Mouse (Mus musculus): ENCODE results near the gene Prss57. TPM values are rescaled to one million over a fixed set of nuclear protein-coding genes. Genes with fewer than 3 reads are reported as not detected.

The Prss57 gene
- total RNA-seq, 2 experiments from 2014 or later, result 1.7 to 2.4 TPM

- ATAC-seq (replicated peaks; ENCODE audit: low FRiP score, low TSS enrichment, poor library complexity, severe bottlenecking), result peak; percentile 67
These were observed 21.2 kb upstream of the Prss57 start for GRCm38 (mm10) chr10:79811736-79812637.

DNA sequence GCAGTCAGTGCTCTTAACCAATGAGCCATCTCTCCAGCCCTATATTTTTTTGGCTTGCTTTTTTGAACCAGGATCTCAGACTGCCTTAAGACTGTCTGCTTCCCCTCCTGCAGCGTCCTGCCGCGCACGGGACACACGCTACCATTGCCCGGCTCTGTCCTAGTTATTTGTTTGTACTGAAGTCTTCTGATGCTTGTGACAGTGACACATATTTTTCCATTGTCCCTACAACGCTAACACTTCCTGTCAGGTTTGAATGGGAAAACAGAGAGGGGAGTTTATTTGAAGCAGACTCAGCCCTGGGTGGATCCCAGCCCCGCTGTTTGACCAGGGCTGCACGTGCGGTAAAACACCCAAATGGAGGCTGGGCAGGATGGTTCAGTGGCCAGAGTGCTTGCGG lies 18.0 kb upstream of the Prss57 start:
- ATAC-seq (replicated peaks; ENCODE audit: low FRiP score, low TSS enrichment, poor library complexity, severe bottlenecking), result no peak

DNA sequence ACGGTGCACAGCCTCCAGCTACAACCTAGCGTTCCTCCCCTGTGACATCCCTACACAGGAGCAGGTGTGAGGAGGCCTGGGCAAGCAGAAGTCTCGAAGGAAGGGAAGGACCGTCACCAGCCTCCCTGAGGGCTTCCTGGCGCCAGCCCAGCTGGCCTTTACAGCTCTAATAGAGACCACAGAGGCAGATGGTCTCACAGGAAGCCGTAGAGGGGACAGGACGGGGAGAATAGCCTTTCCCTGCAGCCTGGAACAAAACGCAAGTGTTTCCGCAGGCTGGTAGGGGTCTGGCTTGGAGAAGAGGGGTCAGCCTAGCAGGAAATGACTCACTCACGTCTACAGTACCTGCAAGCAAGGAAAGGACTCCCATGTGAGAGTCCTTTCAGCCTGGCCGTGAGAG lies 17.1 kb upstream of the Prss57 start:
- no peak for ATAC-seq (replicated peaks; ENCODE audit: low FRiP score, low TSS enrichment, poor library complexity, severe bottlenecking)

GRCm38 (mm10) chr10:79806972-79807371 lies 16.2 kb upstream of the Prss57 start:
- peak; percentile 24; the same call in 1 of the 2 replicates for ATAC-seq (replicated peaks; ENCODE audit: low FRiP score, low TSS enrichment, poor library complexity, severe bottlenecking)

DNA sequence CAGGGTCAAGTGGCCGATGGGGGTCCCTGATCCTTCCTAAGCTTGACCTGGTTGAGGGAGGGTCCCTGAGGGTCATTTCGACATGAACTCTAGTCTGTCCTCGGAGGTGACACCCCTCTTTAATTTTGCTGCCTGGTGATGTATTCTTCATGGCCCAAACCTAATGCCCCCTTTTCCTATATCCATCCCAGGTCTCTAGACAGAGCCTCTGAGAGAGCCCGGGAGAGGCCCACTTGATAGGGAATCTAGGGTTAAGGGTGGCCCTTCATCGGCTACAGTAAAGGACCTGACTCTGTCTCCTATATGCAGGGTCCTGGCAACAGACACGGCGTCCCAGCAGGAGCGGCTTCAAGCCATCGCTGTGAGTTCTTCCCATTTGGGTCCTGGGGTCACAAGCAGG lies 15.6 kb upstream of the Prss57 start:
- no peak for ATAC-seq (replicated peaks; ENCODE audit: low FRiP score, low TSS enrichment, poor library complexity, severe bottlenecking)

GRCm38 (mm10) chr10:79805636-79806035 lies 14.9 kb upstream of the Prss57 start:
- no peak for ATAC-seq (replicated peaks; ENCODE audit: low FRiP score, low TSS enrichment, poor library complexity, severe bottlenecking)

- no peak for ATAC-seq (replicated peaks; ENCODE audit: low FRiP score, low TSS enrichment, poor library complexity, severe bottlenecking)
These were observed 13.1 kb upstream of the Prss57 start for GRCm38 (mm10) chr10:79803716-79804323.

DNA sequence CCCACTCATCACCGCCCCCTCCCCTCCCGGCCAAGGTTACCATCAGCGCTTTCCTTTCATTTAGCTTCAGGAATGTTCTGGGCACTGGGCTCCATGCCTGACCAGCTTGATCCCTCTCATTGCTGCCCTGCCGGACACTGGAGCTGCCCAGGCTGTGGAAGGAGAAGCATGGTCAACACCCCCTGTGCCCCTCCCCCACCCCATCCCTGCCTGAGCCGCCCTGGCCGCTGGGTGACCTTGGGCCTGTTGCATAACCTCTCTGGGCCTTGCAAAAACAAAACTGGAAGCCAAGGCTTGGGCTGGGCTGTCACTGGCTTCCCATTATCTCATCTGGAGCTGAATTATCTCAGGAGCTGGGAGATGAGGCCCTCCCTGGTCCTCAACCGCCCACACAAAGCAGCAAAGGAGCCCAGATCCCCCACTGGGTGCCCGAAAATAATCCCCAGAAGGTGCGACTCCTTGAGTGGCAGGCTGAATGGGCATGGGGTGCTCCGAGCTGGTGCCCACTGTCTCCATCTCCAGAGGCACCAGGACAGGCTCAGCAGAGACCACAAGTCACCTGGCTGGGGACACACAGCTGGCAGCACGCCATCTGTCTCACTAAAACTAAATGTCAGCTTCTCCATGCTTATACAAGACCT lies 11.7 kb upstream of the Prss57 start:
- no peak for ATAC-seq (replicated peaks; ENCODE audit: low FRiP score, low TSS enrichment, poor library complexity, severe bottlenecking)

DNA sequence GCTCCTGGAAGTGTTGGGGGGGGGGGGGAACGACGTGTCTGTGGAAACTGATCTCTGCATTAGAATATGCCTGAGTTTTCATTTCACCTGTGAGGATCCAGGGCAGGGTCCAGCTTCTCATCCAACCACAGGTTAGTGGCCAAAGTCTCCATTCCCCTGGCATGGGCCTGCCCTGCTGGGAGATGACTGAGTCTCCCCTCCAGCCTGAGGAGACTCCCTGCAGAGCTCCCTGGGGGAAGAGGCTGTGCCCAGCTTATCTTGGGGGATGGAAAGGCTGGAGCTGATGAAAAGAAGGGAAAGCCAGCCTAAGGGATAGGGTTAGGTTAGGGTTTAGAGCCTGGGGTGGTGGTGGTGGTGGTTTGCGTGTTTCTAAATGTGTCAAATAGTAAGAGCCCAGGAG lies 11.1 kb upstream of the Prss57 start:
- ATAC-seq (replicated peaks; ENCODE audit: low FRiP score, low TSS enrichment, poor library complexity, severe bottlenecking), result no peak

DNA sequence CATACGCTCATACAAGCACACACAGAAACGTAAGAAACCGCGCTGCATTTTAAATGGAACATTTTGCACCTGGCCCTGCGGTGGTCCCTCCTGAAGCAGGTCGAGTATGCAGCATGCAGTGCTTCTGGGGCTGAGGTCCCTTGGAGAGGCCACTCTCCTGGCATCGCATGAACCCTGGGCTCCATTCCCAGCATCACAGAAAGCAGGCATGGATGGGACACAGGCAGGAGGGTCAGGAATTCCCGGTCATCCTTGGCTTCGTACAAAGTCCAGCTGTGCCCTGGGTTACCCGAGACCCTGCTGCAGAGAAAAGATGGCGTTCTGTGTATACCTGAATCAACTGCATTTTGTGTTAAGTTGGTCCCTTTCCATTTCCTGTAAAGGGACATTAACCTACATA lies 9.7 kb upstream of the Prss57 start:
- no peak for ATAC-seq (replicated peaks; ENCODE audit: low FRiP score, low TSS enrichment, poor library complexity, severe bottlenecking)

GRCm38 (mm10) chr10:79798289-79798928 lies 7.6 kb upstream of the Prss57 start:
- ATAC-seq (replicated peaks; ENCODE audit: low FRiP score, low TSS enrichment, poor library complexity, severe bottlenecking), result peak; percentile 51

DNA sequence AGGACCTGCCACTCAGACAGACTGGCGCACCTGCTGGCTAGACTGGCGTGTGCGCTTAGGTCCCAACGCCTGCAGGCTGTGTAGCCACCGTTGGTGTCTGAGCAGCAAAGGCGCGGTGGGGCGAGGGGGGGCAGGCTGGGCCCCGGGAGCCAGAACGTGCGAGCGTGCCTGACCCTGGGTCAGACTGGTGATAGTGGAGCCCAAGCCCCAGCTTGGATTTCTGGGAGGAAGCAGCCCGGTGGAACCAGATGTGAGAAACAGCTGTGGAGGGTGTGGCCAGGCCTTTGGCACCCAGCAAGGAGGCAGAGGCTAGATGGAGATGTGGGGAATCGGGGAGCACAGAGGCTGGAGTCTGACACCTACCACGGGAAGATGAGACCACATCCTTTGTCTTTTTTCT lies 6.6 kb upstream of the Prss57 start:
- ATAC-seq (replicated peaks; ENCODE audit: low FRiP score, low TSS enrichment, poor library complexity, severe bottlenecking), result peak; percentile 47

- no peak for ATAC-seq (replicated peaks; ENCODE audit: low FRiP score, low TSS enrichment, poor library complexity, severe bottlenecking)
These were observed 5.1 kb upstream of the Prss57 start for GRCm38 (mm10) chr10:79795905-79796304.

DNA sequence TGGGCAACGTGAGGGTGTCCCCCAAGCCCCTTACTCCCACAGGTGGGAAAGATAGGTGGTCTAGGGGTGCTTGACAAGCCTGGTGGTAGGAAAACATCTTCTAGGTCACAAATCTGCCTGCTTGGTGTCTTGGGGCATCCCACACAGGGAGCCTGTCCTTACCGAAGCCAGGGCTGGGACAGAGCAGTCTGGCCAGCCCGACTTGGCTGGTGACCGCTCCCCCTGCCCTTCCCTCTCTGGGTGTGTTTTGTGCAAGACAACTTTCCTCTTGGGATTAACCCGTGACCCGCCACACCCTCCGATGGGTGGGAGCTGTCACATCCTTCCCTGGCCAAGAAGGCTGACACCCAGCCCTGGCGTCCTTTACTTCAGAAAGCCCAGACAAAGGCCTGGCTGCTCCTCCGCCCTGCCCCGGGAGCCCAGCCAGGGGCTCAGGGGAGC lies 3.8 kb upstream of the Prss57 start:
- no peak for ATAC-seq (replicated peaks; ENCODE audit: low FRiP score, low TSS enrichment, poor library complexity, severe bottlenecking)

- no peak for ATAC-seq (replicated peaks; ENCODE audit: low FRiP score, low TSS enrichment, poor library complexity, severe bottlenecking)
These were observed 3.2 kb upstream of the Prss57 start for GRCm38 (mm10) chr10:79793738-79794490.

- peak; percentile 32; the same call in 1 of the 2 replicates for ATAC-seq (replicated peaks; ENCODE audit: low FRiP score, low TSS enrichment, poor library complexity, severe bottlenecking)
These were observed 2.4 kb upstream of the Prss57 start, which contains the start of gene Palm for GRCm38 (mm10) chr10:79793051-79793737. Gene Palm, plus strand, starts transcription at chr10:79793572.

GRCm38 (mm10) chr10:79792339-79793040 lies 1.7 kb upstream of the Prss57 start:
- no peak for ATAC-seq (replicated peaks; ENCODE audit: low FRiP score, low TSS enrichment, poor library complexity, severe bottlenecking)

DNA sequence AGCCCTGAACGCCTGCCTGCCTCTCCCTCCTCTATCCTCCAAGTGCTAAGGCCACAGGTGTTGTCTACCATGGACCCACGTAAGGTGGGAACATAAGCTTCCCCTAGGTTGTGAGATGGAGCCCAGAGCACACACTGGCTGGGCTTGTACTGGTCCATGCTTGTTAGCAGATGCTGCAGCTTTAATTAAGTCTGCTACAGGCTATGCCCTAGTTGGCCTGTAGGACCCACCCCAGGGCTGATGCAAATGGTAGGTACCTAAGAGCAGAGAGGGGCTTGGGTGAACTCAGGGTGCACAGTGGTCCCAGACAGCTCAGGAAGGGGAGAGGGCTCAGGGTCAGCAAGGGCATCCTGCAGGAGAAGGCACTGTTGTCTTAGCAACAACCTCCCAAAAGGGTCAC lies 1.2 kb downstream of the Prss57 start:
- no peak for ATAC-seq (replicated peaks; ENCODE audit: low FRiP score, low TSS enrichment, poor library complexity, severe bottlenecking)
